Mouse (Mus musculus): ENCODE measurements around the gene Spata17. TPM values are rescaled to one million over a fixed set of nuclear protein-coding genes. Genes with fewer than 3 reads are reported as not detected.
A peak's percentile ranks its signal among the peaks of the same experiment; 100 is the strongest.

Gene Spata17
- total RNA-seq (2021) = under 1 TPM; 0.39 to 0.70 TPM

- DNase-seq (ENCODE audit: extremely low spot score in 1 of 2, low spot score in 1 of 2) = peak; percentile 67 to 68
Observed at GRCm38 (mm10) chr1:187215181-187216116, at the start of gene Spata17, which contains the start of gene Gpatch2. Spata17 (minus strand) TSS chr1:187215465. Gpatch2 (plus strand) TSS chr1:187215508.

GRCm38 (mm10) chr1:187258756-187259155, 43.5 kb upstream of the Spata17 start:
- DNase-seq (ENCODE audit: extremely low spot score in 1 of 2, low spot score in 1 of 2) = no peak

GRCm38 (mm10) chr1:187250741-187251262, 35.5 kb upstream of the Spata17 start:
- no peak for DNase-seq (ENCODE audit: extremely low spot score in 1 of 2, low spot score in 1 of 2)

GRCm38 (mm10) chr1:187244734-187245133, 29.5 kb upstream of the Spata17 start:
- DNase-seq (ENCODE audit: extremely low spot score in 1 of 2, low spot score in 1 of 2) = no peak

- DNase-seq (ENCODE audit: extremely low spot score in 1 of 2, low spot score in 1 of 2) = no peak
Observed at GRCm38 (mm10) chr1:187241329-187241728, 26.1 kb upstream of the Spata17 start.

GRCm38 (mm10) chr1:187240304-187240703, 25.0 kb upstream of the Spata17 start:
- no peak for DNase-seq (ENCODE audit: extremely low spot score in 1 of 2, low spot score in 1 of 2)

- DNase-seq (ENCODE audit: extremely low spot score in 1 of 2, low spot score in 1 of 2) = no peak
Observed at GRCm38 (mm10) chr1:187238061-187238460, 22.8 kb upstream of the Spata17 start.

GRCm38 (mm10) chr1:187236296-187236695, 21.0 kb upstream of the Spata17 start:
- DNase-seq (ENCODE audit: extremely low spot score in 1 of 2, low spot score in 1 of 2) = no peak

- no peak for DNase-seq (ENCODE audit: extremely low spot score in 1 of 2, low spot score in 1 of 2)
Observed at GRCm38 (mm10) chr1:187235161-187235560, 19.9 kb upstream of the Spata17 start.

GRCm38 (mm10) chr1:187232996-187233615, 17.8 kb upstream of the Spata17 start:
- no peak for DNase-seq (ENCODE audit: extremely low spot score in 1 of 2, low spot score in 1 of 2)

- no peak for DNase-seq (ENCODE audit: extremely low spot score in 1 of 2, low spot score in 1 of 2)
Observed at GRCm38 (mm10) chr1:187232196-187232955, 17.1 kb upstream of the Spata17 start.

- no peak for DNase-seq (ENCODE audit: extremely low spot score in 1 of 2, low spot score in 1 of 2)
Observed at GRCm38 (mm10) chr1:187230255-187230654, 15.0 kb upstream of the Spata17 start.

GRCm38 (mm10) chr1:187228414-187229146, 13.3 kb upstream of the Spata17 start:
- no peak for DNase-seq (ENCODE audit: extremely low spot score in 1 of 2, low spot score in 1 of 2)

- DNase-seq (ENCODE audit: extremely low spot score in 1 of 2, low spot score in 1 of 2) = no peak
Observed at GRCm38 (mm10) chr1:187226328-187227025, 11.2 kb upstream of the Spata17 start.

GRCm38 (mm10) chr1:187220756-187221155, 5.5 kb upstream of the Spata17 start:
- DNase-seq (ENCODE audit: extremely low spot score in 1 of 2, low spot score in 1 of 2) = no peak

GRCm38 (mm10) chr1:187216620-187217410, 1.6 kb upstream of the Spata17 start:
- no peak for DNase-seq (ENCODE audit: extremely low spot score in 1 of 2, low spot score in 1 of 2)

GRCm38 (mm10) chr1:187210736-187211135, 4.5 kb downstream of the Spata17 start:
- no peak for DNase-seq (ENCODE audit: extremely low spot score in 1 of 2, low spot score in 1 of 2)

- no peak for DNase-seq (ENCODE audit: extremely low spot score in 1 of 2, low spot score in 1 of 2)
Observed at GRCm38 (mm10) chr1:187209496-187209895, 5.8 kb downstream of the Spata17 start.

All from layer of hippocampus, postnatal 25 days (tissue).